Mouse (Mus musculus) kidney, adult 2 months (tissue): ENCODE results near the gene Dvl2.

Source experiments
- CTCF ChIP-seq: fragments of 200-500 bp; conservative IDR thresholded peaks from 2 replicates; pipeline ENCODE4 v1.5.1; 2011; ENCODE audit warnings: low read depth, mild to moderate bottlenecking, control low read depth, low read length, moderate library complexity, mixed read lengths; ENCODE audit not compliant: insufficient read depth, insufficient read length
- POLR2A ChIP-seq: fragments of 200-500 bp; IDR thresholded peaks from one replicate; pipeline ENCODE4 v1.6.1; 2011; ENCODE audit warnings: low read depth, low read length, control low read depth

DNA sequence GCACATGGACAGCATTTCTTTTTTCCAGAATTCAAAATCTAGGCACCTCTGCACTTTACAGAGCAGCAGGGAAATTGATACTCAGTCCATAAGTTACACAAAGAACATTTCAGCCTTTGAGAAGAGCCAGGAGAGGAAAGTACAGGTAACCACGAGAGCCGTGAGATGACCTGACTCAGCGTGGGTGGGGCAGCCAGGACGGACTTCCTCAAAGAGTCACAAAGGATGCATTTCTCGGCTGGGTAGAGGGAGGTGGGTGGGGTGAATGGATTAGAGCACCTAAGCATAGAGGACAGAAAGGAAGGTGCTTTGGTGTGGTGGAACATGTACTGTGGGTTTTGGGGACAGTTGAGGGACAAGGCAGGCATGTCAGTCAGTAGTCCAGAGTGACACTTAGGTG, 38.6 kb upstream of the Dvl2 start:
- no peak for TF ChIP-seq CTCF
- TF ChIP-seq POLR2A = no peak
